11 mouse cellular contexts compared by ENCODE assay signal in the genomic region with DNA sequence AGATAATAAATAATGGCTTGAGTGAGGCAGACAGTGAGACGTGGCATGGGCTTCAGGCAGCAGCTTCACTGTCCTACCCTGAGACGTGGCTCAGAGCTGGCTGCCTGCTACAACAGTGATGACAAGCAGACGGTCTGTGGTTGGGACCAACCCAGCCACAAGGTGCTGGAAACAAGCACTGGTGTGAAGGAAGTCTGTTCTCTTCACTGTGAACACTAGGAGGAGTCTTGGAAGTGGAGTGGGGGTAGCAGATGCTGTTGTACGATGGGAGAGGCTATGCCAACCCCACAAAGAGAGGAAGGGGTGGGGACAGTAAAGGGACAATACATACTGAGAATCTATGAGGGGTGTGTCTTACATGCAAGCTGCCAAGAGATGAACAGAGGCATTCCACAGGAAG. TPM values are rescaled to one million over a fixed set of nuclear protein-coding genes. Genes with fewer than 3 reads are reported as not detected.
DNase-seq lines count a peak whose midpoint lies in the region; ATAC-seq and TF ChIP-seq lines count a peak whose summit lies in the region.
"Had no signal": no experiment of that assay in that cellular context is flagged by ENCODE, and none has a peak within 500 bp of the region (broad histone marks: within the 10 kb centered on the region; RNA-seq: fewer than 3 reads in every experiment).

No protein-coding gene starts in this region.

- WGBS in intestine, postnatal 0 days, result 63% methylated on average over 4 of the region's 4 CpGs
- WGBS in intestine, embryonic 15.5 days, result 59% methylated on average over 4 of the region's 4 CpGs
- 40% methylated on average over 4 of the region's 4 CpGs for WGBS in forebrain, embryonic 16.5 days

- no peaks in the 10 kb centered on the region; the same call in 1 of the 2 replicates for H3K4me1 ChIP-seq in intestine, postnatal 0 days (replicated peaks; ENCODE audit: control insufficient read depth, insufficient read depth, low read length)
- H3K4me1 ChIP-seq in intestine, embryonic 15.5 days (replicated peaks), result peaks cover 17% of the 10 kb centered on the region; the same call in 1 of the 2 replicates
- H3K4me1 ChIP-seq in forebrain, embryonic 16.5 days (replicated peaks; ENCODE audit: control insufficient read depth, insufficient read depth, low read length), result peaks cover 34% of the 10 kb centered on the region

- H3K4me2 ChIP-seq in intestine, postnatal 0 days (replicated peaks; ENCODE audit: low read depth), result no peak overlapping the region
- no peak overlapping the region for H3K4me2 ChIP-seq in intestine, embryonic 15.5 days (replicated peaks)
- no peak overlapping the region for H3K4me2 ChIP-seq in forebrain, embryonic 16.5 days (ENCODE audit: low read length)
- H3K4me2 ChIP-seq: limb, embryonic 15.5 days; neural tube, embryonic 13.5 days had no signal

- no peak overlapping the region for H3K27ac ChIP-seq in intestine, postnatal 0 days (ENCODE audit: low read depth, low read length)
- H3K27ac ChIP-seq in intestine, embryonic 15.5 days, result no peak overlapping the region
- no peak overlapping the region for H3K27ac ChIP-seq in forebrain, embryonic 16.5 days (ENCODE audit: low read length)
- H3K27ac ChIP-seq: limb, embryonic 15.5 days; neural tube, embryonic 13.5 days had no signal

- H3K27me3 ChIP-seq in intestine, postnatal 0 days (replicated peaks; ENCODE audit: control insufficient read depth, insufficient read depth, low read length), result no peaks in the 10 kb centered on the region
- H3K27me3 ChIP-seq in intestine, embryonic 15.5 days (replicated peaks), result no peaks in the 10 kb centered on the region
- no peaks in the 10 kb centered on the region for H3K27me3 ChIP-seq in forebrain, embryonic 16.5 days (replicated peaks; ENCODE audit: control insufficient read depth, insufficient read depth, low read length)
- H3K27me3 ChIP-seq: limb, embryonic 15.5 days; neural tube, embryonic 13.5 days had no signal

- DNase-seq in CD4-positive, CD25-positive, alpha-beta regulatory T cell, adult 2 months (ENCODE audit: low read depth, low spot score), result peak; percentile 28
- peak; percentile 56 for DNase-seq in naive thymus-derived CD4-positive, alpha-beta T cell, adult 2 months (ENCODE audit: low read depth)
- no peak for DNase-seq in right cerebral cortex, postnatal 36 days (ENCODE audit: low spot score in 2 of 2)
- DNase-seq in ovary, postnatal 36 days (ENCODE audit: low spot score), result no peak
- DNase-seq: kidney, postnatal 4 days had no signal

- no peak overlapping the region for H3K4me3 ChIP-seq in intestine, postnatal 0 days (ENCODE audit: low read depth, low read length)
- H3K4me3 ChIP-seq in intestine, embryonic 15.5 days (replicated peaks), result no peak overlapping the region
- H3K4me3 ChIP-seq in forebrain, embryonic 16.5 days (replicated peaks; ENCODE audit: low read length), result no peak overlapping the region
- H3K4me3 ChIP-seq: limb, embryonic 15.5 days; neural tube, embryonic 13.5 days had no signal

- TF ChIP-seq CTCF in intestine, postnatal 0 days (IDR thresholded peaks at IDR 0.05; ENCODE audit: low read depth), result peak; percentile 41

- peaks cover 5% of the 10 kb centered on the region; the same call in 1 of the 2 replicates for H3K36me3 ChIP-seq in intestine, postnatal 0 days (ENCODE audit: control insufficient read depth, insufficient read depth)
- H3K36me3 ChIP-seq in intestine, embryonic 15.5 days, result no peaks in the 10 kb centered on the region
- H3K36me3 ChIP-seq in forebrain, embryonic 16.5 days (ENCODE audit: control insufficient read depth, insufficient read depth), result no peaks in the 10 kb centered on the region
- H3K36me3 ChIP-seq: limb, embryonic 15.5 days; neural tube, embryonic 13.5 days had no signal

- no peaks in the 10 kb centered on the region for H3K9me3 ChIP-seq in intestine, postnatal 0 days (ENCODE audit: control insufficient read depth)
- H3K9me3 ChIP-seq in intestine, embryonic 15.5 days, result no peaks in the 10 kb centered on the region
- no peaks in the 10 kb centered on the region for H3K9me3 ChIP-seq in forebrain, embryonic 16.5 days (ENCODE audit: control insufficient read depth, low read length)
- H3K9me3 ChIP-seq: limb, embryonic 15.5 days; neural tube, embryonic 13.5 days had no signal

- no peak overlapping the region for H3K9ac ChIP-seq in intestine, postnatal 0 days (ENCODE audit: low read depth, low read length)
- no peak overlapping the region for H3K9ac ChIP-seq in intestine, embryonic 15.5 days
- H3K9ac ChIP-seq in forebrain, embryonic 16.5 days (replicated peaks; ENCODE audit: low read depth, low read length), result no peak overlapping the region
- H3K9ac ChIP-seq: limb, embryonic 15.5 days; neural tube, embryonic 13.5 days had no signal

- ATAC-seq in CD4-positive, CD25-positive, alpha-beta regulatory T cell, adult 4 months, result no peak
- ATAC-seq in intestine, postnatal 0 days, result no peak
- no peak for ATAC-seq in intestine, embryonic 15.5 days
- peak; percentile 62 for ATAC-seq in forebrain, embryonic 16.5 days

RNA-seq across cellular contexts. Expression of gene Ptgfrn, which starts 12.0 kb away (rescaled TPM):
- 1 to 10 TPM in 1 of 2 experiments, under 1 TPM in 1; 0.73 to 1.0 TPM for polyA plus RNA-seq in CD4-positive, CD25-positive, alpha-beta regulatory T cell, adult 4 months (2017; shearing (Covaris generic))
- polyA plus RNA-seq in intestine, postnatal 0 days (2015; fragmentation: Nextera tagmentation; extraction: Ambion mirVana), result 5.6 and 6.1 TPM in 2 replicates
- polyA plus RNA-seq in intestine, embryonic 15.5 days (2015; fragmentation: Nextera tagmentation; extraction: Ambion mirVana), result 4.4 and 4.5 TPM in 2 replicates
- polyA plus RNA-seq in forebrain, embryonic 16.5 days (2015; fragmentation: Nextera tagmentation; extraction: Ambion mirVana), result 3.2 and 3.4 TPM in 2 replicates

Comparison
In these comparisons a context has a peak if more than half of its experiments do, and no peak if none do; other contexts are left out.
1. DNase-seq: peak in CD4-positive, CD25-positive, alpha-beta regulatory T cell, adult 2 months (single experiment) and naive thymus-derived CD4-positive, alpha-beta T cell, adult 2 months (single experiment); none in right cerebral cortex, postnatal 36 days (0 of 2) and ovary, postnatal 36 days (single experiment).